Mouse (Mus musculus) forebrain, embryonic 15.5 days (tissue): ENCODE measurements around the gene Meox2. TPM values are rescaled to one million over a fixed set of nuclear protein-coding genes. Genes with fewer than 3 reads are reported as not detected.
"Not testable (repeated sequence)": the region's sequence is repeated elsewhere in the genome, so short reads cannot be mapped to it uniquely, and the experiment has no call there.

Experiments
- ATAC-seq: fragments of 200-750 bp; cut with Nextera tagmentation; replicated peaks from 2 replicates; pipeline ENCODE4 v1.8.0; 2017; ENCODE audit warnings: mild to moderate bottlenecking, moderate TSS enrichment, moderate library complexity
- H3K27ac ChIP-seq: fragments of 300-500 bp; sonication (generic); replicated peaks from 2 replicates; pipeline ENCODE4 v1.5.1; 2015; ENCODE audit warnings: mild to moderate bottlenecking, inconsistent platforms
- H3K27me3 ChIP-seq: fragments of 300-500 bp; sonication (generic); 2 replicates; pipeline ENCODE4 v1.6.1; 2015; ENCODE audit warnings: inconsistent platforms
- H3K36me3 ChIP-seq: fragments of 300-500 bp; sonication (generic); 2 replicates; pipeline ENCODE4 v1.6.1; 2015; ENCODE audit warnings: mild to moderate bottlenecking, inconsistent platforms
- H3K4me1 ChIP-seq: fragments of 300-500 bp; sonication (generic); 2 replicates; pipeline ENCODE4 v1.6.1; 2015; ENCODE audit warnings: inconsistent platforms
- H3K4me2 ChIP-seq: fragments of 300-500 bp; sonication (generic); replicated peaks from 2 replicates; pipeline ENCODE4 v1.6.1; 2015; ENCODE audit warnings: mild to moderate bottlenecking, inconsistent platforms
- H3K4me3 ChIP-seq: fragments of 300-500 bp; sonication (generic); 2 replicates; pipeline ENCODE4 v1.5.1; 2015; ENCODE audit warnings: mild to moderate bottlenecking, inconsistent platforms
- H3K9ac ChIP-seq: fragments of 300-500 bp; sonication (generic); replicated peaks from 2 replicates; pipeline ENCODE4 v1.6.1; 2015; ENCODE audit warnings: mild to moderate bottlenecking, inconsistent platforms
- H3K9me3 ChIP-seq: fragments of 300-500 bp; sonication (generic); 2 replicates; pipeline ENCODE4 v1.6.1; 2016; ENCODE audit warnings: inconsistent platforms
- WGBS: fragments of 180-500 bp; shearing (Covaris S2); methylation state at CpG from one replicate; pipeline ENCODE4 v1.1.7; 2015; ENCODE audit warnings: mixed read lengths; 5-methylcytosine and 5-hydroxymethylcytosine counted together
- polyA plus RNA-seq: library from polyadenylated mRNA; unstranded; fragments of >200 nt; fragmentation: Nextera tagmentation; extraction: Ambion mirVana; gene quantifications from 2 replicates; pipeline ENCODE4 v1.2.1, GENCODE M21; 2015

Meox2 gene
- 0.29 TPM in 1 of 2 replicates, not detected in the other for polyA plus RNA-seq

DNA sequence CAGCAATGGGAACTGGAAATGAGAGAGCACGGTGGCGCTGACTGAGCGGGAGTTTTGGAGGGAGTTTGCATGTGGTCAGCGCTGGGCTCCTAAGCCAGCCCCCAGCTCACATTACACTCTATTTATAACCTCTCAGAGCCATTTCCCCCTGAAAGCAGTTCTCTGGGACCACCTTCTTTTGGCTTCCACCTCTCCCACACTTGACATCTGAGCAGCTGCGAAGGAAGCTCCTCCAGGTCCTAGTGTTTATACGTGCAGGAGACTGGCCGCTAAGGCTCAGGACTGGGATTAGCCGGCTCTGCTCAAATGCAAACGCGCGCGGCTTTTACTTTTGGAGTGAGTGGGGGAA is at the start of gene Meox2:
Gene Meox2 (plus strand): TSS at position 151 of the 349 bp plus-strand sequence.
- Histone ChIP-seq H3K4me1 (peaks cover 16% of the 10 kb centered on the region), H3K36me3 (no peaks in the 10 kb centered on the region), H3K4me2 (peak within 1 kb of the TSS; percentile 93), H3K27ac (no peak within 1 kb of the TSS), H3K4me3 (peak within 1 kb of the TSS; percentile 46), H3K27me3 (peaks cover 29% of the 10 kb centered on the region), H3K9ac (peak within 1 kb of the TSS; percentile 41), H3K9me3 (no peaks in the 10 kb centered on the region)
- under 1% methylated on average over 12 of the region's 12 CpGs for WGBS
- peak; percentile 62 for ATAC-seq

DNA sequence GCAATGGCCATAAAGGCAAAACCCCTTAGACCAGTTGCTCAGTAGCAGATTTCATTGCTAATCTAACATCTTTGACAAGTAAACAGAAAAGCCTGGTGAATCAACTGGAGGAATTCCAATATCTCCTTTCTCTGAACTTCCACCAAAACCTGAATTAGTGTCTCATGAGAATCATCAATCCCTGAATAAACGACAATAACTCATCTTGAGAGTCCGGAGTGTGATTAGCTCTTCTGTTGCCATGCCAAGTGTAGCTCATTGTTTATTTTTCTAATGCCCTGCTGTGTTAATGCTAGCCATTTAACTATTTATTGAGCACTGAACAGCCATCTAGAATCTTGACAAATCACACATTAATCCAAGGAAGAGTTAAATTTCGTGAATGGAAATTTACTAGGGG is 35.7 kb upstream of the Meox2 start:
- no peak for ATAC-seq
- H3K9ac ChIP-seq = no peak overlapping the region
- no peak overlapping the region for H3K4me3 ChIP-seq
- no peaks in the 10 kb centered on the region for H3K27me3 ChIP-seq
- H3K4me2 ChIP-seq = no peak overlapping the region
- WGBS = 42% methylated on average over 3 of the region's 3 CpGs
- no peak overlapping the region for H3K27ac ChIP-seq
- H3K4me1 ChIP-seq = no peaks in the 10 kb centered on the region
- no peaks in the 10 kb centered on the region for H3K9me3 ChIP-seq
- H3K36me3 ChIP-seq = no peaks in the 10 kb centered on the region

DNA sequence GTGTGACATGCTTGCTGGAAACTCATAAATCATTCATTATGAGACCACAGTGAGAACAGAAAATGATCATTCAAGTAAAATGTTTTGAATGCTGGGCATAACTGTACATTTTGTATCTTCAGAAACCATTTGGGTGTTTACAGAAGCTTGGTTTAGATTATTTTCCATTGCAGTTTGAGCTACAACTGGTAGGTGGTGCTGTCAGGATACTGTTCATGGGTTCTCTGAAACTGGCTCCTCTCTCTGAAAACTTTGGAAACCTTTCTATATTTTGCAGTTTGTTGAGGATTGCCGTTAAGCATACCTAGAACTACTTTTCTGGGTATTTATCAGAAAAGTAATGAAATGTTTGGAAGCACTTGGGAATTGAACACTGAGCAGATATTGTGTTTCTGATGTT is 31.0 kb upstream of the Meox2 start:
- H3K27me3 ChIP-seq = no peaks in the 10 kb centered on the region
- 57% methylated on average over 1 of the region's 1 CpGs for WGBS
- no peaks in the 10 kb centered on the region for H3K4me1 ChIP-seq
- ATAC-seq = no peak
- no peaks in the 10 kb centered on the region for H3K9me3 ChIP-seq
- no peak overlapping the region for H3K4me3 ChIP-seq
- H3K4me2 ChIP-seq = no peak overlapping the region
- no peaks in the 10 kb centered on the region for H3K36me3 ChIP-seq
- H3K27ac ChIP-seq = no peak overlapping the region
- no peak overlapping the region for H3K9ac ChIP-seq

DNA sequence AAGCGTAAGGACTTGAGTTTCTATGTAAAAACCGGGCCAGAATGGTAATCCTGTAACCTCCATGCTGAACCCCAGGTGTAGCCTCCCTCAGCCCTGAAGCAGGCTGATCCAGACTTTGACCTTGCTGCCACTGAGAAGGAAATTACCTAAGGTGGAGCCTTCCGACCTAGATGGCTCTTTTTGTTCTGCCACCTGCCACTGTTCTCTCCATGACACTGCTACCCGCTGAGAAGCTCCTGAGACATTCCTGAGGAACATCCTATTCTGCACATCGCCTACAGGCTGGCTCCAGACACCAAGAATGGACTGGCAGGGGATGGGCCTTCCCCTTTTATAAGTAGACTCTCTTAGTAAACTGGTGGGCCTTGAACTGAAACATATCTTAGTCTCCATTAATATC is 28.3 kb upstream of the Meox2 start:
- H3K4me2 ChIP-seq, H3K27me3 ChIP-seq, H3K4me3 ChIP-seq, H3K9ac ChIP-seq, H3K9me3 ChIP-seq, H3K27ac ChIP-seq, H3K4me1 ChIP-seq, ATAC-seq, H3K36me3 ChIP-seq: not testable (repeated sequence)
- 58% methylated on average over 5 of the region's 5 CpGs for WGBS

DNA sequence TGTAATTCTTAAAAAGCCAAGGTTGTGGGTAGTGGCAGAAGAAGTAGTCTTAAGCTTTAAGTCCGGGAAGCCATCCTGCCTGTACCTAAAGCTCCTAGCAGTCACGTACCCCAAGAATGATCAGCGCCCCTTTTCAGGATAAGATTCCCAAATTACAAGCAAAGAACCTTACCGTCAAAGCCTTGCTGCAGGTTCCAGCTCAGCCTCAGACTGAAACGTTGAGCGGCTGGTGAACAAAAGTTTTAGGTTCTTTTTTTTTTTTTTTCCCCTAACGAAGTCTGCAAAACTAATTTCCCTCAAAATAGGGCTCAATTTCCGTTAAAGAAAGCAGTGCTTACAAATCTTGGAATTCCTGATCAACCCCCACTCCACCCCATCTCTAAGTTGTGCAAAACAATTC is 1.8 kb upstream of the Meox2 start:
- no peak for ATAC-seq
- Histone ChIP-seq H3K27ac (no peak overlapping the region), H3K27me3 (peaks cover 29% of the 10 kb centered on the region), H3K4me2 (no peak overlapping the region), H3K9ac (no peak overlapping the region), H3K36me3 (no peaks in the 10 kb centered on the region), H3K4me3 (no peak overlapping the region), H3K9me3 (no peaks in the 10 kb centered on the region), H3K4me1 (peaks cover 16% of the 10 kb centered on the region)
- 24% methylated on average over 8 of the region's 8 CpGs for WGBS

DNA sequence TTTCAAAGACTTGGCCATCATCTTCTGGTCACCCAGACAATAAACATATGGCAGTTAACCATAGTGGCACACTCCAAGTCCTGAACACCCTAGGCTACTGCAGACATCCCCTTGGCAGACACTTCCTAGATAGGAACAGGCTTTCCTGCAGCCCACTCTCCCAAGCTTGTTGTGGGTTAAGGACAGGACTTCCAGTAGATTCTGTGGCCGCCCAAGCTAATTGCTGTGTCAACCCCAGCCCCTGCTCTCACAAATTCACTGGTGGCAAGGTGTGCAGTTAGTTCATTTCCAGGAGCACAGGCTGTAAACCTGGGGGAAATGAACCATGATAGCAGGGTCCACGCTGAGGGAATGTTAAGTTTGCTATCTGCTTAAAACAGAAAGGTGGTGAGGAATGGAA is 1.2 kb upstream of the Meox2 start:
- Histone ChIP-seq H3K9ac (no peak overlapping the region), H3K36me3 (no peaks in the 10 kb centered on the region), H3K4me3 (no peak overlapping the region), H3K27ac (no peak overlapping the region), H3K27me3 (peaks cover 29% of the 10 kb centered on the region), H3K9me3 (no peaks in the 10 kb centered on the region), H3K4me1 (peaks cover 16% of the 10 kb centered on the region), H3K4me2 (no peak overlapping the region)
- 60% methylated on average over 2 of the region's 2 CpGs for WGBS
- ATAC-seq = no peak

DNA sequence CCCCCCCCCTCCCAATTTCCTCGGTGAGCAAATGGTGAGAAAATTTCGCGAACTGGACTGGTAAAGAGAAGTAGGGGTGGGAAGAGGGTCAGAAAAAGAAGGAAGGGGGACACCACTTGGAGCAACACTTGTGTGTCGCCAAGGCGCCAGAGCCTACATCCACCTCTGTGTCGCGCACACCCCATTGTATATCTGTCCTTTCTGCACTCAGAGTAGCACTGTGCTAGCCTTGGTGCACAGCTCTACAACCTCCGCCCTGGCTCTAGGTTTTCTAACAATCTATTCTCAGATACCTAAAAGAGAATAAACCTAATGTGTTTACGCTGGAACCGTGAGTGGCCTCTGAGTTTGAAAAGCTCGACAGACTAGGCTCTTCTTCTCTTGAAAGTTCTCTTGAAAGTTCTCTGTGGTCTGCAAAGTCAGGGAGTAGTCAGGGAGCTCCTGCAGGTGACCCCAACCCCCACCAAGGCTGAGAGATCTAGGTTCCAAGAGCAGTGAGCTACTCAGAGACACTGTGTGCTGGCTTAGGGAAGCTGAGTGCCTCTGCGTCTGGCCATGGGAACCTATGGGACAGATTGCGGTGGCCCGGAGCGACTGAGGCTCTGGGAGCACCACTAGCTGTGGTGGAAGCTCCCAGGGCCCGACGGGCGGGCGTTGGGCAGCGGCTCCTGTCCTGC is 489 bp upstream of the Meox2 start:
- no peaks in the 10 kb centered on the region for H3K9me3 ChIP-seq
- H3K27me3 ChIP-seq = peaks cover 29% of the 10 kb centered on the region
- H3K4me3 ChIP-seq = peak overlapping the region; percentile 46
- H3K27ac ChIP-seq = no peak overlapping the region
- no peak overlapping the region for H3K9ac ChIP-seq
- ATAC-seq = peak; percentile 52; the same call in 1 of the 2 replicates
- peaks cover 16% of the 10 kb centered on the region for H3K4me1 ChIP-seq
- no peaks in the 10 kb centered on the region for H3K36me3 ChIP-seq
- 26% methylated on average over 20 of the region's 20 CpGs for WGBS
- peak overlapping the region; percentile 93 for H3K4me2 ChIP-seq

DNA sequence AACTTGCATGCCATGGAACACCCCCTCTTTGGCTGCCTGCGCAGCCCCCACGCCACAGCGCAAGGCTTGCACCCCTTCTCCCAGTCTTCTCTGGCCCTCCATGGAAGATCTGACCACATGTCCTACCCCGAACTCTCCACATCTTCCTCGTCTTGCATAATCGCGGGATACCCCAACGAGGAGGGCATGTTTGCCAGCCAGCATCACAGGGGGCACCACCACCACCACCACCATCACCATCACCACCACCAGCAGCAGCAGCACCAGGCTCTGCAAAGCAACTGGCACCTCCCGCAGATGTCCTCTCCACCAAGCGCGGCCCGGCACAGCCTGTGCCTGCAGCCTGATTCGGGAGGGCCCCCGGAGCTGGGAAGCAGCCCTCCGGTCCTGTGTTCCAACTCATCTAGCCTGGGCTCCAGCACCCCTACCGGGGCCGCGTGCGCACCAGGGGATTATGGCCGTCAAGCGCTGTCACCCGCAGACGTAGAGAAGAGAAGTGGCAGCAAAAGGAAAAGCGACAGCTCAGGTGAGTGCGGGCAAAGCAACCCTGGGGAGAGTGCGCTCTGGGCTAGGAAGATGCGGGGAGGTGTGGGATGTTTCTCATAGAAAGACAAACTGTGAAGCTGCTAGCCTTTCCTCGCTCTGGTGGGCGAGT is 606 bp downstream of the Meox2 start:
- H3K4me3 ChIP-seq = peak overlapping the region; percentile 46
- under 1% methylated on average over 29 of the region's 29 CpGs for WGBS
- peaks cover 16% of the 10 kb centered on the region for H3K4me1 ChIP-seq
- H3K27ac ChIP-seq = no peak overlapping the region
- H3K9me3 ChIP-seq = no peaks in the 10 kb centered on the region
- ATAC-seq = peak; percentile 83
- peaks cover 29% of the 10 kb centered on the region for H3K27me3 ChIP-seq
- H3K4me2 ChIP-seq = peak overlapping the region; percentile 93
- no peaks in the 10 kb centered on the region for H3K36me3 ChIP-seq
- peak overlapping the region; percentile 41 for H3K9ac ChIP-seq

DNA sequence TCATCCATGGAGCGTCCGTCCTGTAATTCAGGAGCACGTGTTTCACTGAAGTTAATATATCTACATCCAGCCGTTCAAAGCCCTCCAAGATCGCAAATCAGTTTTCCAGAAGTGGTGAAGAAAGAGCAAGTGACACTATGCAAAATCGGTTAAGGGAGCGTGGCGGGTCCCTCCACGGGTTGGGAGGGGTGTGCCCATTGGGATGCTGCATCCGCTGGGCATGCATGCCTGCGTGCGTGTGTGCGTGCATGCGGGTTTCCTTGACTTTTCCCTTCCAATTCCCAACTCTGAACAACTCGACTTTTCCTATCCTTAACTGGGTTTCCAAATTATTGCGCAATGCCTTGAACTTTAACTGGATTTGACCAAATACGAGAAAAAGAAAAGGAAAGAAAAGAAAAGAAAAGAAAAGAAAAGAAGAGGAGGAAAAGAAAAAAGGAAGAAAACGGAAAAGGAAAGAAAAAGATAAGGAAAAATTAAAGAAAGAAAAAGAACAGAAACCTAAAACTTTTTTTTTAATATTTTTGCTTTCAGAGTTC is 1.2 kb downstream of the Meox2 start:
- Histone ChIP-seq H3K36me3 (no peaks in the 10 kb centered on the region), H3K4me3 (peak overlapping the region; percentile 46), H3K4me2 (peak overlapping the region; percentile 93), H3K27ac (no peak overlapping the region), H3K9me3 (no peaks in the 10 kb centered on the region), H3K9ac (peak overlapping the region; percentile 41; the same call in 1 of the 2 replicates), H3K4me1 (peaks cover 16% of the 10 kb centered on the region), H3K27me3 (peaks cover 29% of the 10 kb centered on the region)
- peak; percentile 54 for ATAC-seq
- 5% methylated on average over 18 of the region's 18 CpGs for WGBS

DNA sequence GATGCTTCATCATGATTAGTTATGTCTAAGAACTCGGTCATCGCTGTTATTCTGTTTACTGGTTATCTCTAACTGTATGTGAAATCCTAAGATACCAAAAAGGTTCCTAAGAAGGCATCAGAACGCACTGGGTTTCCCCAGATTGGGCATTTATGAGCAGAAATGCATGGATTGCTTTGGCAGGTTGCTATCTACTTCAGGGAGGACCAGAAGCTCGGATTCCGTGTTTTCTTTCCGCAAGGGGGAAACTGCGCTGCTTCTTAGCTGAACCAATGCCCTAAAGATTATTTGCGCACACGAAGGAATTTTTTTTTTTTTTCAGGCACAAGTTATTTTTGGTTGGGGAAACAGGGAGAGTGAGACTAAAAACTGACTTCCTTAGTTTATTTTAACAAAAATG is 2.6 kb downstream of the Meox2 start:
- Histone ChIP-seq H3K27ac (no peak overlapping the region), H3K4me2 (no peak overlapping the region), H3K27me3 (peaks cover 29% of the 10 kb centered on the region), H3K36me3 (no peaks in the 10 kb centered on the region), H3K4me3 (no peak overlapping the region), H3K9ac (no peak overlapping the region), H3K9me3 (no peaks in the 10 kb centered on the region), H3K4me1 (peaks cover 16% of the 10 kb centered on the region)
- WGBS = 75% methylated on average over 9 of the region's 9 CpGs
- ATAC-seq = no peak

DNA sequence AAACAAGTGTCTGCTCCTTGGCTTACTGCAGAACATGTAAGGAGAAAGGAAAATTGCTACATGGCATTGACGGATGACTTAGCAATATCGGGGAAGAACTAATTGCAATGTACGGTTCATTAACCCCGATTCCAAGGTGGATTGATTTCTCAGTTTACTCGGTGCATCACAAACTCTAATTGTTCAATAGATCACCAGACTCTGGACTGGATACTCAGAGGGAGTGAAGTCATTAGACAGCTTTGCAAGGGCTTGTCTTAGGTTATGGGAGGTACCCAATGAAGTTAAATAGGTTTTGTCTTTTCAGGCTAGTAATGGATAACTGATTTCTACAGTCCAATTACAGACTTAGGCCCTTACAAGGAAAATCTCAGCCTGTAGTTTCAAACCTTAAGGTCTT is 10.9 kb downstream of the Meox2 start:
- H3K36me3 ChIP-seq = no peaks in the 10 kb centered on the region
- ATAC-seq = no peak
- H3K4me3 ChIP-seq = no peak overlapping the region
- H3K27ac ChIP-seq = no peak overlapping the region
- H3K9me3 ChIP-seq = no peaks in the 10 kb centered on the region
- H3K4me2 ChIP-seq = no peak overlapping the region
- H3K9ac ChIP-seq = no peak overlapping the region
- no peaks in the 10 kb centered on the region for H3K4me1 ChIP-seq
- no peaks in the 10 kb centered on the region for H3K27me3 ChIP-seq
- WGBS = 50% methylated on average over 5 of the region's 5 CpGs

DNA sequence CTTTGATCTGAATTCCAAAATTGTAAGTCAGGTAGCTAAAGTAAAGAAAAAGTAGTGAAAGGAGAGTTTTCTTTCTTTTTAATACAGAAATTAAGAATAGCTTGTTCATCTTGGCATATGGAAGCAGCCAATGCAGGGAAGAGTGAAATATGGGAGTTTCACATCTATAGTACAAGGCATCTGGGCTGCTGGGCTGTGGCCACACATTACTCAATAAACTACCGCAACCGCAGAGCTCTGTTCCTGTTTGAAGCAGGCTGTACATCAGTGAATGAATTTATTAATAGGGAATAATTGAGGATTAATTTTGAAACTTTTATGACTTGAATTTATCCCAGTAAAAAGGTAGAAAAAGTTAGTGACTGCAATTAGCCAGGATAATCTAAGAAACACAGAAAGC is 15.4 kb downstream of the Meox2 start:
- H3K9me3 ChIP-seq = no peaks in the 10 kb centered on the region
- no peaks in the 10 kb centered on the region for H3K4me1 ChIP-seq
- no peak overlapping the region for H3K9ac ChIP-seq
- H3K4me2 ChIP-seq = no peak overlapping the region
- H3K4me3 ChIP-seq = no peak overlapping the region
- 100% methylated on average over 2 of the region's 2 CpGs for WGBS
- no peak for ATAC-seq
- no peaks in the 10 kb centered on the region for H3K27me3 ChIP-seq
- H3K36me3 ChIP-seq = no peaks in the 10 kb centered on the region
- no peak overlapping the region for H3K27ac ChIP-seq
